Mouse (Mus musculus) brain, embryonic 18.5 days (tissue): ENCODE measurements around the gene Mrps18b.
A peak's percentile ranks its signal among the peaks of the same experiment; 100 is the strongest.
"Not testable (repeated sequence)": the region's sequence is repeated elsewhere in the genome, so short reads cannot be mapped to it uniquely, and the experiment has no call there.

Experiments
- DNase-seq: peaks from one replicate; pipeline ENCODE4 v3.0.0-alpha.2; 2012; ENCODE audit warnings: low read depth, low spot score

Gene Mrps18b

DNA sequence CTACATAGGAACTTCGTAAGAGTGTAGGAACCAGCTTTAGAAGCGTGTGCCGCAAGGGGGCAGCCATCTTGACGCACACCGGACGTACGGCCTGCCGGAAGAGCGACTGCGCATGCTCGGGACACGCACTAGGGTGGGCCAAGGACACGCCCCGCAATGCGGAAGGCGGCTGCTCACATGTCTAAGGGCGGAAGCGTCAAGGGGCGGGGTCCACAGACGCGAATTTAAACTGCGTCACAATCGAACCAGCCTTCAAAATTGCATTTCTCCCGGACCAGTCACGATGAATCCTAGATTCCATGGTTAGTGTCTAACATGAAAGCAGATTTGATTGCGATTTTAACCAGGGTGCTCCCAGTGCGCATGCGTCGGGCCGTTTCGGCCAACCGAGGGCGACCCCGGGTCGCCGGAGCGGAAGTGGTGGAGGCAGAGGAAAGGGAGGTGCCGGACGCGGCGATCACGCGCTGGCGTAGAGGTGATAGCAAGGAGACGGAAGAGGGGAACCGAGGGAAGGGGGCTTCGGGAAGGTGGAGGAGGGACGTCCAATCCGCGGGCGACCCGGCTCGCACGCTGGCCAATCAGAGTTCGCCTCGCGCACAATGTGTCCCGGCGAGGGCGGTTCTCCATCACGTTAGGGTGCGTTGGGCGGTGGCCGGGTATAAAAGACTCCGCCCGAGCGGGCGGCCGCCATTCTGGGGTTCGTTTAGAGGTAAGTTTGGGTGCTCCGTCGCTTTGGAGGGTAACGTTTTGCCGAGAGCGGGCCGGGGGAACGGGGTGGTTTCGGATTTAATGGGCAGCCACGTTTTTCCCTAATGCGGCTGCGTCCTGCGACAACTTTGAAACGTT, at the start of gene Mrps18b, which contains the start of gene Ppp1r10:
Mrps18b (minus strand) TSS at position 93 of the 846 bp plus-strand sequence.
Ppp1r10 (plus strand) TSS at position 138 of the 846 bp plus-strand sequence.
- DNase-seq, result peak; percentile 99

DNA sequence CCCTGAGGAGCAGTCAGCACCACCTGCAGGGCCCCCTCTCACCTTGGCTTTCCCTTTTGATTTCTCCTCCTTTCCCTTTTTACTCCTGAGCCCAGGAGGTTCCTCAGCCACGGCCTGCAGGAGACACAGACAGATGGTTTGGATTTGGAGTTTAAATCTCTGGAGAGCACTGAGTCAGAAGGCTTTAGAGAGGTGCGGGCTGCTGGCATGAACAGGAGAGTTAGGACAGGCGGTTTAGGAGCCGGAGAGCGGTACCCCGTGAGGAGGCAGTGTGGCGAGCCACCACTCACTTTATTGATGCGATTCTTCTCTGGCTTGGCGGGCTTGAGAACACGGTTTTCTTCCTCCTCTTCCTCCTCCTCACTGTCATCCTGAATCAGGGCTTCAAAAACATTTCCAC, 47.1 kb upstream of the Mrps18b start:
- DNase-seq, result no peak

DNA sequence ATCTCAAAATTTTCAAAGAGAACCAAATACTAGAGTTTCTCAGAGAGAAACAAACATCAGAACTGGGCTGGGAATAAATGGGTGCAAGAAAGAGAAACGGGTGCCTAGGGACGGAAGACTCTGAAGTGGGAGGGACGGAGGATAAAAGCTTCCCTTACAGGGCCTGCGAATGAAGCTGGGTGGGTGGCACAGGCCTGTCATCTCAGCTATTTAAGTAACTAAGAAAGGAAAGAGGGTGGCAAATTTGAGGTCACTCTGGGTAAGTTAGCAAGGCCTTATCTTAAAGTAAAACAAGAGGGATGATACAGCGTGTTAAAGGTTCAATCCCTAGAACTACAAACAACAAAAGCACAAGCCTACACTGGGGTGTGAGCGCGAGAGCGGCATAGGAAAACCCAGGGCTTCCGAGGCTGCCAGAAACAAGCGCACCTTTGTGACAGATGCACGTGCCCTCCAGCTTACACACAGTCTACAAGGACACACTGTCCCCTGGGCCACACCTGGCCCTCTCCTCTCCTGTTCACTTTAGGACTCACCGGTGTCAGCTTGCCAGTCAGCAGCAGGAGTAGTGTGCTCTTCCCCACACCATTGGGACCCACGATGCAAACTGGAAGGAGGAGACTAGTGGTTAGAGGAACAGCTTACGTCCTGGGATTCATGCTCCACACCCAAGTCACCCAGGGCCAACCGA, 42.5 kb upstream of the Mrps18b start:
- no peak for DNase-seq

DNA sequence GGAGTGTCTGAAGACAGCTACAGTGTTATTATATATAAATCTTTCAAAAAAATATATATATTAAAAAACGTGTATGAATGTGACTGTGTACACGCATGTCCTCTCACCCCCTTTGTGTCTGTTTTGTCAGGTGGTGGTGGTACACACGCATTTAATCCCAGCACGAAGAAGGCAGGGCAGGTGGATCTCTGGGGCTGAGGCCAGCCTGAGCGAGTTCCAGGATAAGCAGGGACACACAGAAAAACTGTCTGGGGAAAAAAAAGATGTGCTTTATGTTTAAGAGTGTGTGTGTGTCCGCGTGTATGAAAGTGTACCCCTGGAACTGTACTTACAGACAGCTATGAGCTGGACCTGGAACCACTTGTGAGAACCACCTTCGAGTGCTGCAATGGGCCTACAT, 38.5 kb upstream of the Mrps18b start:
- DNase-seq, result no peak

DNA sequence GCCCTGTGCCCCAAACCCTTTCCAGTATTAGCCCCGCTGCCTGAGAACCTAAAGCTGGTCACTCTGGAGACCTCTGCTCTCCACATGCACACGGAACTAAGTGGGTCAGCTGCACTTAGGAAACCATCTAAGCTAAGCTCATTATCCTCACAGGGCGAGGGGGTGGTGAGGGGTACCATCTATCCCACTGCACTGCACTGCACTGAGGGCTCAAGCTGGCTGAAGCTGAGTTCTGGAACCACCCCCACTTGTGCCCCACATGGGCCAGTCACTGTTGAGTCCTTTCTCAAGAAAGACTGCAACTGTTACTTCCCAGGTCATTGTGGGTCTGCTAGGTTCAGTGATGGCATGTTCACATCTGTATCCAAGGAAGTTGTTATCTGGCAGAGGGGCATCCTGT, 36.4 kb upstream of the Mrps18b start:
- not testable (repeated sequence) for DNase-seq

DNA sequence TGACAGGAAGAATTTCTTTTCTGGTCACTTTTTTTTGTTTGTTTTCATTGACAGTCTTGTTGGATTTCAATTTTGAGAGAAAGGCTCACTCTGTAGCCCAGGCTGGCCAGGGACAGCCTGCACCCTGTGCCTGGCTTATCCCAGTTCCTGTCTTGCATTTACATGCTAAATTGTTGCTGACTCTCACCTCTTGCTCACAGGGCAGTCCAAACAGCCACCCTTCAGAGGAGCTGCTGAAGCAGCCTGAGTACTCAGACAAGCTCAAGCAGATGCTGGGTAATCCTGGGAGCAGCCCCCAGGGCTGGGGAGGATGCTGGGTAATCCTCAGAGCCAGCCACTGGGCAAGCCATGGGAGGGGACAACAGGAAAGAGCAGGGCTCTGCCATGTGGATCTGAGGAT, 34.8 kb upstream of the Mrps18b start:
- DNase-seq, result not testable (repeated sequence)

DNA sequence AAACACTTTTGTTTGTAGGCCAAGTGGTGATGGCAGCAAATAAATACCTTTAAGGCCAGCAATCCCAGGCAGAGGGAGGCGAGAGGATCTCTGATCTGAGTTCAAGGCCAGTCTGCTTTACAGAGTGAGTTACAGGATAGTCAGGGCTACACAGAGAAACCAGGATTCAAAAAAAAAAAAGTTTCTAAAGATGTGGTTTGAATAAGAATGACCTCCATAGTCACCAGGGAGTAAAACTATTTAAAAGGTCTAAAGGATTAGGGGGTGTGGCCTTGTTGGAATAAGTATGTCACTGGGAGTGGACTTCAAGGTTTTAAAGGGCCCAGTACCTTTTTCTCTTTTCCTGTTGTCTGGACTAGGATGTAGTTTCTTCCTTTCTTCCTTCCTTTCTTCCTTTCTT, 23.8 kb upstream of the Mrps18b start:
- no peak for DNase-seq

DNA sequence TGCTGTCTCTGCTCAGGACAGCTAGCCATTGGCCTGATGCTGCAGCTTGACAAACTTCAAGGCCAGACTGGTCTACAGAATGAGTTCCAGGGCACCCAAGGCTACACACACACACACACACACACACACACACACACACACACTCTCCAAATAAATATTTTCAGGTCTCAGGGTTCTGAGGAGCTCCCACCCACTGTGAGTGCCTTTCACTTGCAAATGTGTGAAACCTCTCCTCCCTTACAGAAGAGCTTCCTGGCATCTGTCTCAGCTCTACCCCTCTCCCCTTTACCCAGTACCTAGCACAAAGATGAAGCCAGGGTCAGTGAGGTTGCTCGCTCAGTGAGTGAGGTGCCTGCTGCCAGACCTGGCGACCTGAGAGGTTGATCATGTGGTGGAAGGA, 22.9 kb upstream of the Mrps18b start:
- DNase-seq, result no peak

DNA sequence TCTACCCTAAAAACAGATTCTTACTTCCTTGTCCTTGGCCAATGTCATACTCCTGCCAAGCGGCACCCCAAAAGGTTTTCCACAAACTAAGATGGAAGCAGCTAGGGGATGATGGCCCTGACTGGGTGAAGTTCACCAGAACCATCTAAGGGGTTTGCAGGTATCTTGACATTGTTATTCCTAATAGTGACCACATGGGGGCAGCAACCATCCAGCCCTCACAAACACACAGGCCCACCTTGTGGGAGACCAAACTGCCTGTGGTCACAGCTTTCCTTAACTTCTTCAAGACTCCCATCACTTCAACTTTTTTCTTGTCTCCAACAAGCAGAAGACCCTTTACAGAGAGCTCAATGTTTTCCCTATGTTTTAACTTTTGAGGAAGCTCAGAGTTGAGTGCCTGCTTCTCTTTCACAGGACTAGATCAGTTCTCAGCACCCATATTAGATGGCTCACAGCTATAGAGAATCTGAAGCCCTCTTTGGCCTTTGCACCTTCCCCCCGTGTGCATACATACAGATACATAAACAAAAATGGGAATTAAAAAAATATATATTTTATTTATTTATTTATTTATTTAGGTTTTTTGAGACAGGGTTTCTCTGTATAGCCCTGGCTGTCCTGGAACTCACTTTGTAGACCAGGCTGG, 21.6 kb upstream of the Mrps18b start:
- DNase-seq, result no peak

DNA sequence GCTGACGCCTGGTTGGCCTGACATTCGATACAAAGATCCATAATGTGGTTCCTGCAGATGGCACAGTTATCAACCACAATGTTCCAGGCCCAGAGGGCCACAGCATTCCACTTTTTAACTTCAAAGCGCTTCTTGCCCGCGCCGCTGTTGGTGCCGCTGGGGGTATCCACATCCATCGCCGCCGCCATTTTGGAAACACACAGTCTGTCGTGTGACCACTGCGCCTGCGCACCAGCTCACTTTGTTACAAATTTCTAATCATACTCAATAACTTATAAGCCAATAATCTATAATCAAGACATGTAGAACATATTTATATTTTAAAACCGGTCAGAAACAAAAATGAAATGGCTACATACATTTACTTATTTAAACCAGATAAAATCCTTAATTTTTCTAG, 19.6 kb upstream of the Mrps18b start:
- not testable (repeated sequence) for DNase-seq

DNA sequence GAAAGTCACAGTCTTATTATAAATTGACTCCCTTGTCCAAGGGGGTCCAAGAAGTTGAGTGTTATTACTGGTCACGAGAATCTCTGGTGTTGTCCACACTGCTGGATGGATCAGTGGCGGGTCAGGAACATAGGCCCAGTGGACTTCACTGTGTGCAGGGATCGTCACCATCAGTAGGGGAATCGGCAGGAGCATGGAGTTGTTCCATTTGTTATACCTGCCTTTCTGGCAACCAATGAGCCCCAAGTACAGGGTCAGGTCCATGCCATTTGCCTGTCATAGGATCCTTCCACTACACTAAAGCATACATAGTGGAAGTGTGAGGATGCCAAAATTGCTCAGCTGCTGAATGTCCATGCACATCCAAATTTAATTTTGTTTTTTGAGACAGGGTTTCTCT, 16.4 kb upstream of the Mrps18b start:
- DNase-seq, result no peak

DNA sequence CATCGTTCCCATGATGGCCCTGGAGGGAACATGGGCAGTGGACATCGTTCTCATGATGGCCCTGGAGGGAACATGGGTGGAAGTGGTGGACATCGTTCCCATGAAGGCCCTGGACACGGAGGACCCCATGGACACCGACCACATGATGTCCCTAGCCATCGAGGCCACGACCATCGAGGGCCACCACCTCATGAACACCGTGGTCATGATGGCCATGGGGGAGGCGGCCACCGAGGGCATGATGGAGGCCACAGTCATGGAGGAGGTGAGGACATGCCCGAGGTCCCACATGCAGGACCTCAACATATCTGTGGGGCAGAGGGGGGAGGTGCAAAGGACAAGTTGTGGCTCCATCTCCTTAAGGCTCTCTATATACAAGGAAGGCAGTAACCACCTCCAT, 14.4 kb upstream of the Mrps18b start:
- no peak for DNase-seq

DNA sequence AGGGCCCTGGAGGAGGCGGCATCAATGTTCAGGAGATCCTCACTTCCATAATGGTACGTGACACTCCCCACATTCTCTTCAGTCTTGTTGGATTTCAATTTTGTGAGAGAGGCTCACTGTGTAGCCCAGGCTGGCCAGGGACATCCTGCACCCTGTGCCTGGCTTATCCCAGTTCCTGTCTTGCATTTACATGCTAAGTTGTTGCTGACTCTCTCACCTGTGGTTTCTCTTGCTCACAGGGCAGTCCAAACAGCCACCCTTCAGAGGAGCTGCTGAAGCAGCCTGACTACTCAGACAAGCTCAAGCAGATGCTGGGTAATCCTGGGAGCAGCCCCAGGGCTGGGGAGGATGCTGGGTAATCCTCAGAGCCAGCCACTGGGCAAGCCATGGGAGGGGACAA, 13.3 kb upstream of the Mrps18b start:
- no peak for DNase-seq

DNA sequence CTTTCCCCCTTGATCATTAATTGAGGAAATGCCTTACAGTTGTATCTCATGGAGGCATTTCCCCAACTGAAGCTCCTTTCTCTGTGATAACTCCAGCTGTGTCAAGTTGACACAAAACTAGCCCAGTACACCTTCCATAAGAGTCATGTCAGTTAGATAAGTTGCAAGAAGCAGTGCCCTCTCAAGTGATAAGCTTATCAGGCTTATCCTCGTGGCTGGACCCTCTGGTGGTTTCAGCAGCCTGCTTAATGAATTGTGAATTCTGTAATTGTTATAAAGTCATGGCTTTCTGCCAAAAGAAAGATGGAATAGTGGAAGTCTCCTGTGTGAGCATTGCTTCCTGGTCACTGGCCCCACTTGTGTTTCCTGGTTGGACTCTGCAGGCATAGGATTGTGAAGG, 11.3 kb upstream of the Mrps18b start:
- no peak for DNase-seq

DNA sequence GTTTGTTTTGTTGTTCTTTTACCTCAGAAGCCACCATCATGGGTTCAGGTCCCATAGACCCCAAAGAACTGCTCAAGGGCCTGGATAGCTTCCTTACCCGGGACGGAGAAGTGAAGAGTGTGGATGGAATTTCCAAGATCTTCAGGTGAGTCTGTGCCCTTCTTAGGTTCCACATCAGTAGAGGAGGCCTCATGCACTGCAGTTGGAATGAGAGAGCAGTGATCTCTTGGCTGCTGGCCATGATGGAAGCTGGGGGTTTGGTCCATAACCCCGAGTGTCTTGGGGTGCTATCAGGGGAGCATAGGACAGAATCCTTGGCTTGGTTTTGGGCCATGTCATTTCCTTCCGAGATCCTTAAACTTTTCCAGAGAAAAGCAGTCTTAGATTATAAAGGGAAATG, 7.1 kb upstream of the Mrps18b start:
- no peak for DNase-seq

DNA sequence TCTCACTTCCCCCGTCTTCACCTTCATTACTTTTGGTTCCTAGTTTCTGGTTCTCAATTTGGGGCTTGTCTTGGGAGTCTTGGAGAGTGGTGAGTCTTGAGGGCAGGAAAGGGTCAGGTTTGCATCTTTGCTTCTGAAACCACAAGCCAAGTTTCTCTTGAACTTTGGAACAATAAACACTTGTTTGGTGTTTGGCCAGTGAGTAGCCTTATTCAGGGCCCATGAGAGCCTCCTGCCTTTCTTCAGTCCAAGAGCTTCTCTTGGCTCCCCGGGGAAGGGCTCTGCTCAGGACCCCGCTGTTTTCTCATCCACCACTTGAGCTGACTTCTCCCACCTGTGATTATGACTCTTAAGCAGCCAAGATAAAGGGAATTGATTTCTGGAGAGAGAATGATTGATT, 6.4 kb upstream of the Mrps18b start:
- DNase-seq, result no peak

DNA sequence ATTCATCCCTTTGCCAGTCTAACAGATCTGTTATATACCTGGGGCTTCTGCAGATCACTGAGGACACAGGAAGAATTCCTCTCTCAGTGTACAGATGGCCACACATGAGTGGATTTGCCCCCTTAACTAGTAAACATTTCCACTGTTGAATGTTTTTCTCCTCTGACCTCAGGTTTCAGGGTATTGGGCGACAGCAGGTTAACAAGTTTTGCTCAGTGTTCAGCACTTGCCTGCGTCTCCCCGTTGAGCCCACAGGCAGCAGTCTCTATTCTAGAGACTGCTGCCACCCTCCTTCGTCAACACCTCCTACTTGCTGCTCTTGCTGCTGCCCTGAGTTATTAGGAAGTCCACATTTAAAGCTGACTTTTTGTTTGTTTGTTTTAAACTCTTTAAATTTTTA, 5.5 kb upstream of the Mrps18b start:
- DNase-seq, result no peak

DNA sequence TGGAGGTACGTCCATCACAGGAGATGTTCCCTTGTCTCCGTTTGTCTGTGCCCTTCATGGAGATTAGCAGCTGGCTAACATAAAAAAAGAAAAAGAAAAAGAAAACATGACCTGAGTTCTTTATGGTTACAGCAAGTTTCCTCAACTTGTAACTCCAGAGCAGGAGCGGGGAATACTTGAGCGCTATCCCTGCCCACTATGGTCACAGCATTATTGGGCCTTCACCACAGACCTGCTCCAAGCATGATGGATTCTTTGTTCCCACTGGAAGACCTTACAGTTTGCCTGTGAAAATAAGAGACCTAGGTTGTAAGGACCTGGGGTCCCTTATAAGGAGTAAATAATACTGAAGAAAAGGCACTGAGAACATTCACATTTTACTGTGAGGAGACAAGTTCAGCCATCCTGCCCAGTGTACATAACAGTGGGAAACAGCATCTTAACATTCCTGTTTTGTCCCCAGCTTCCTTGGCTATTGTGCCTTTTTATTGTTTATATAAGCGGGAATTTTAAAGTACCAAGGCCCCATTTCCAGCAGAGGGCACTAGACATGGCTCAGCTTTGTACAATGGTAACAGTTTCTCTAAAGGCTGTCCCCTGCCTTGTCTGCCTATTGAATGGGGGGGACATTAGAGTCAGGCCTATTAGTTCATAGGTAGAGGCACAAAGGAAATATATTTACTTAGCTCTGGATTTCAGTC, 4.8 kb upstream of the Mrps18b start:
- no peak for DNase-seq

DNA sequence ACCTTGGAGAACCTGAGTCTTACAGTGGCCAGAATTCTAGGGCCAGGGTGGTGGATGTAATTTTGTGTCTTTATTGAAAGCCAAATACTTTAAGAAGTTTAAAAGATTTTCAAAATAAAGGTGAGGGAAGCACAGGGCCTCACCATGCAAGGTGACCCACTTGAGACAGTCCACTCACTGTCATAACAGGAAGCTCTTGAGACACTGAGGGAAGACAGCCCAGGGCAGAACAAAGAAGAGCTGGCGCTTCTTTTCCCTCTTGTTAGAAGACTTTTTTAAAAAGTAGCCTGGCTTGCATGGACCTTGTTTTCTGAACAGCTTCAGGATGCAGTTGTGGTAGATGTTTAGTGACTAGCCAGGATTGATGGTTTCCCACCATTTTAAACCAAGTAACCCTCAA, 4.2 kb upstream of the Mrps18b start:
- DNase-seq, result no peak

DNA sequence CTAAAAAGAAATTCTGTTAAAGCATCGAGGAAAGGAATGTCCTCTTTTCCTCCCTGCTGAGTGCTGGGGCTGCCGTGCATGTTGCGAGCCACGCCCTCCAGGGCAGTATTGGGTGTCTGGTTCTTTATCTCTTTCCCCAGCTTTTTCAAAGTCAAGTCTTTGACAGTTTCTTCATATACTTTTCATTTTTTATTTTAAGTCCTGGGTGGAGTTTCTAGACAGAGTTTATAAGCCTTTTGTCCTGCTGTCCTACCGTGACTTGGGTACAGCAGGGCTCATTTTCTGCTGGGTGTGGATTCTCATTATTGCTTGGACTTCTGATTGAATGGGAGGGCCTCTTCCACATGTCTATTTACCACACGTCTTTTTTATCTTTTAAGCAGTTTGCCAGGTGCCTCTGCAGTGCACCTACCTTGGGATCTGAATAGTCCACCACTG, 3.7 kb upstream of the Mrps18b start:
- DNase-seq, result no peak

DNA sequence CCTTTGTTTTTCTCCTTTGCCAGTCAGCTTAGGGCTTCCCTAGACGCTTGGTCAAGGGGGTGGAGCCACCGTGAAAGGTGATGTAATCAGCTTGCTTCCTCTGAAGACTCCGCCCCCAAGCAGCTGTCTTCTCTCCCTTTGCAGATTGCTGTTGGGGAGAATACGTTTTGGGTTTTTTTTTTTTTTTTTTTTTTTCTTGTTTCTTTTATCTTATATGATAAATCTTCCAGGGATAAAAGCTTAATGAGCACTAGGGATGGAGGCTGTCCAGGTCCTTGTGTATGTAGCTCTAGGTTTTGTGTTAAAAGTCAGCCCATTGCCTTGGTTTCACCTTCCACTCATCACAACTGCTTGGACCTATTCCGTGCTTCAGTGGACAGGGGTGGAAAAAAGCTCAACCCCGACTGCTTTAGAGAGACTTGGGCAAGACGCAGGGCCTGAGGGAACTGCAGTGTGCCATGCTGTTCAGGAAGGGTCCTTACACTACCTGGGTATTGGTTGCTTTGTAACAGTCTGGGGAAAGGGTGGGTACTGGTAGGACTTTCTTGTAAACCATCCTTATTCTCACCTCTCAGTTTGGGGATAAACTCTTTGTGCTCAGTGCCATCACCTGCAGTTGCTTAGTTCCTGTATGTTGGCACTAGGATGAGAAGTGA, 3.0 kb upstream of the Mrps18b start:
- DNase-seq, result peak; percentile 96
